Mouse (Mus musculus): ENCODE results near the gene Lrch1. TPM values are rescaled to one million over a fixed set of nuclear protein-coding genes. Genes with fewer than 3 reads are reported as not detected.

Gene Lrch1
- polyA plus RNA-seq, 1 experiment from 2014 or later, result 18.3 TPM

- no peaks in the 10 kb centered on the region for H3K36me3 ChIP-seq (ENCODE audit: control insufficient read depth, insufficient read depth, low read length)
- H3K4me1 ChIP-seq (replicated peaks; ENCODE audit: control insufficient read depth, insufficient read depth, low read length), result peaks cover 53% of the 10 kb centered on the region
- H3K9ac ChIP-seq (ENCODE audit: low read length), result no peak overlapping the region
- no peaks in the 10 kb centered on the region for H3K9me3 ChIP-seq (ENCODE audit: control insufficient read depth, low read length)
- no peak overlapping the region for H3K4me2 ChIP-seq (ENCODE audit: low read depth, low read length)
- H3K4me3 ChIP-seq (ENCODE audit: low read length), result no peak overlapping the region
- 73% methylated on average over 10 of the region's 10 CpGs for WGBS
- no peak overlapping the region for H3K27ac ChIP-seq (ENCODE audit: low read length)
- no peaks in the 10 kb centered on the region for H3K27me3 ChIP-seq (ENCODE audit: control insufficient read depth, insufficient read depth, low read depth, low read length)
- no peak for ATAC-seq (ENCODE audit: low read depth)
These were observed 66.8 kb downstream of the Lrch1 start for GRCm38 (mm10) chr14:74880868-74881267.

GRCm38 (mm10) chr14:74879480-74879879, 68.2 kb downstream of the Lrch1 start:
- WGBS, result 64% methylated on average over 10 of the region's 10 CpGs
- Histone ChIP-seq H3K9me3 (ENCODE audit: control insufficient read depth, low read length) (no peaks in the 10 kb centered on the region), H3K4me1 (replicated peaks; ENCODE audit: control insufficient read depth, insufficient read depth, low read length) (peaks cover 45% of the 10 kb centered on the region), H3K9ac (ENCODE audit: low read length) (no peak overlapping the region), H3K4me2 (ENCODE audit: low read depth, low read length) (no peak overlapping the region), H3K27ac (ENCODE audit: low read length) (no peak overlapping the region), H3K4me3 (ENCODE audit: low read length) (no peak overlapping the region), H3K36me3 (ENCODE audit: control insufficient read depth, insufficient read depth, low read length) (no peaks in the 10 kb centered on the region), H3K27me3 (ENCODE audit: control insufficient read depth, insufficient read depth, low read depth, low read length) (no peaks in the 10 kb centered on the region)
- no peak for ATAC-seq (ENCODE audit: low read depth)

- H3K9me3 ChIP-seq (ENCODE audit: control insufficient read depth, low read length), result no peaks in the 10 kb centered on the region
- 43% methylated on average over 5 of the region's 5 CpGs for WGBS
- no peak overlapping the region for H3K9ac ChIP-seq (ENCODE audit: low read length)
- no peaks in the 10 kb centered on the region for H3K36me3 ChIP-seq (ENCODE audit: control insufficient read depth, insufficient read depth, low read length)
- peaks cover 31% of the 10 kb centered on the region for H3K4me1 ChIP-seq (replicated peaks; ENCODE audit: control insufficient read depth, insufficient read depth, low read length)
- ATAC-seq (ENCODE audit: low read depth), result peak; percentile 62
- no peak overlapping the region for H3K4me3 ChIP-seq (ENCODE audit: low read length)
- H3K27ac ChIP-seq (ENCODE audit: low read length), result peak overlapping the region; percentile 56
- no peak overlapping the region for H3K4me2 ChIP-seq (ENCODE audit: low read depth, low read length)
- no peaks in the 10 kb centered on the region for H3K27me3 ChIP-seq (ENCODE audit: control insufficient read depth, insufficient read depth, low read depth, low read length)
These were observed 70.4 kb downstream of the Lrch1 start for GRCm38 (mm10) chr14:74877287-74877686.

- no peaks in the 10 kb centered on the region for H3K27me3 ChIP-seq (ENCODE audit: control insufficient read depth, insufficient read depth, low read depth, low read length)
- peak; percentile 75 for ATAC-seq (ENCODE audit: low read depth)
- WGBS, result 33% methylated on average over 4 of the region's 4 CpGs
- H3K4me1 ChIP-seq (replicated peaks; ENCODE audit: control insufficient read depth, insufficient read depth, low read length), result peaks cover 48% of the 10 kb centered on the region
- H3K36me3 ChIP-seq (ENCODE audit: control insufficient read depth, insufficient read depth, low read length), result no peaks in the 10 kb centered on the region
- H3K4me2 ChIP-seq (ENCODE audit: low read depth, low read length), result no peak overlapping the region
- H3K4me3 ChIP-seq (ENCODE audit: low read length), result no peak overlapping the region
- no peak overlapping the region for H3K9ac ChIP-seq (ENCODE audit: low read length)
- H3K9me3 ChIP-seq (ENCODE audit: control insufficient read depth, low read length), result no peaks in the 10 kb centered on the region
- peak overlapping the region; percentile 58 for H3K27ac ChIP-seq (ENCODE audit: low read length)
These were observed 76.5 kb downstream of the Lrch1 start for GRCm38 (mm10) chr14:74871220-74871619.

- no peak for ATAC-seq (ENCODE audit: low read depth)
- Histone ChIP-seq H3K4me2 (ENCODE audit: low read depth, low read length) (no peak overlapping the region), H3K9ac (ENCODE audit: low read length) (no peak overlapping the region), H3K27ac (ENCODE audit: low read length) (no peak overlapping the region), H3K36me3 (ENCODE audit: control insufficient read depth, insufficient read depth, low read length) (no peaks in the 10 kb centered on the region), H3K4me3 (ENCODE audit: low read length) (no peak overlapping the region), H3K9me3 (ENCODE audit: control insufficient read depth, low read length) (no peaks in the 10 kb centered on the region), H3K4me1 (replicated peaks; ENCODE audit: control insufficient read depth, insufficient read depth, low read length) (peaks cover 63% of the 10 kb centered on the region), H3K27me3 (ENCODE audit: control insufficient read depth, insufficient read depth, low read depth, low read length) (no peaks in the 10 kb centered on the region)
- WGBS, result 54% methylated on average over 4 of the region's 4 CpGs
These were observed 78.8 kb downstream of the Lrch1 start for GRCm38 (mm10) chr14:74868902-74869230.

- H3K9me3 ChIP-seq (ENCODE audit: control insufficient read depth, low read length), result no peaks in the 10 kb centered on the region
- no peak overlapping the region for H3K4me3 ChIP-seq (ENCODE audit: low read length)
- ATAC-seq (ENCODE audit: low read depth), result no peak
- no peak overlapping the region for H3K9ac ChIP-seq (ENCODE audit: low read length)
- H3K4me1 ChIP-seq (replicated peaks; ENCODE audit: control insufficient read depth, insufficient read depth, low read length), result peaks cover 63% of the 10 kb centered on the region
- 71% methylated on average over 2 of the region's 2 CpGs for WGBS
- H3K27ac ChIP-seq (ENCODE audit: low read length), result no peak overlapping the region
- H3K4me2 ChIP-seq (ENCODE audit: low read depth, low read length), result no peak overlapping the region
- no peaks in the 10 kb centered on the region for H3K36me3 ChIP-seq (ENCODE audit: control insufficient read depth, insufficient read depth, low read length)
- H3K27me3 ChIP-seq (ENCODE audit: control insufficient read depth, insufficient read depth, low read depth, low read length), result no peaks in the 10 kb centered on the region
These were observed 79.3 kb downstream of the Lrch1 start for GRCm38 (mm10) chr14:74868188-74868901.

GRCm38 (mm10) chr14:74867076-74868042, 80.3 kb downstream of the Lrch1 start:
- Histone ChIP-seq H3K36me3 (ENCODE audit: control insufficient read depth, insufficient read depth, low read length) (no peaks in the 10 kb centered on the region), H3K27ac (ENCODE audit: low read length) (no peak overlapping the region), H3K9me3 (ENCODE audit: control insufficient read depth, low read length) (no peaks in the 10 kb centered on the region), H3K4me2 (ENCODE audit: low read depth, low read length) (no peak overlapping the region), H3K27me3 (ENCODE audit: control insufficient read depth, insufficient read depth, low read depth, low read length) (no peaks in the 10 kb centered on the region), H3K9ac (ENCODE audit: low read length) (no peak overlapping the region), H3K4me1 (replicated peaks; ENCODE audit: control insufficient read depth, insufficient read depth, low read length) (peaks cover 62% of the 10 kb centered on the region), H3K4me3 (ENCODE audit: low read length) (no peak overlapping the region)
- WGBS, result 57% methylated on average over 20 of the region's 20 CpGs
- ATAC-seq (ENCODE audit: low read depth), result no peak

- no peaks in the 10 kb centered on the region for H3K36me3 ChIP-seq (ENCODE audit: control insufficient read depth, insufficient read depth, low read length)
- H3K27me3 ChIP-seq (ENCODE audit: control insufficient read depth, insufficient read depth, low read depth, low read length), result no peaks in the 10 kb centered on the region
- no peak for ATAC-seq (ENCODE audit: low read depth)
- H3K4me2 ChIP-seq (ENCODE audit: low read depth, low read length), result no peak overlapping the region
- no peak overlapping the region for H3K9ac ChIP-seq (ENCODE audit: low read length)
- WGBS, result 29% methylated on average over 3 of the region's 3 CpGs
- H3K27ac ChIP-seq (ENCODE audit: low read length), result peak overlapping the region; percentile 36
- H3K4me3 ChIP-seq (ENCODE audit: low read length), result no peak overlapping the region
- H3K9me3 ChIP-seq (ENCODE audit: control insufficient read depth, low read length), result no peaks in the 10 kb centered on the region
- H3K4me1 ChIP-seq (replicated peaks; ENCODE audit: control insufficient read depth, insufficient read depth, low read length), result peaks cover 52% of the 10 kb centered on the region
These were observed 81.9 kb downstream of the Lrch1 start for GRCm38 (mm10) chr14:74865738-74866137.

- H3K4me2 ChIP-seq (ENCODE audit: low read depth, low read length), result no peak overlapping the region
- no peak overlapping the region for H3K4me3 ChIP-seq (ENCODE audit: low read length)
- H3K27ac ChIP-seq (ENCODE audit: low read length), result peak overlapping the region; percentile 23; the same call in 1 of the 2 replicates
- H3K9me3 ChIP-seq (ENCODE audit: control insufficient read depth, low read length), result no peaks in the 10 kb centered on the region
- peak; percentile 47 for ATAC-seq (ENCODE audit: low read depth)
- no peaks in the 10 kb centered on the region for H3K27me3 ChIP-seq (ENCODE audit: control insufficient read depth, insufficient read depth, low read depth, low read length)
- H3K9ac ChIP-seq (ENCODE audit: low read length), result no peak overlapping the region
- peaks cover 46% of the 10 kb centered on the region for H3K4me1 ChIP-seq (replicated peaks; ENCODE audit: control insufficient read depth, insufficient read depth, low read length)
- WGBS, result 54% methylated on average over 5 of the region's 5 CpGs
- no peaks in the 10 kb centered on the region for H3K36me3 ChIP-seq (ENCODE audit: control insufficient read depth, insufficient read depth, low read length)
These were observed 82.7 kb downstream of the Lrch1 start for GRCm38 (mm10) chr14:74864805-74865483.

Measured in lung, embryonic 16.5 days (tissue).